Mouse (Mus musculus) kidney, adult 2 months (tissue): ENCODE measurements at regions not wholly inside any gene's neighbourhood (a gene's known extent, or its start where the extent isn't known, plus 50 kb on each side); places are given as distances from the start of the nearest gene placed in this dataset.

Experiments
- DNase-seq: peaks from one replicate; pipeline ENCODE4 v3.0.0; 2021
- H3K27ac ChIP-seq: fragments of 200-500 bp; 2 replicates; pipeline ENCODE4 v1.5.1; 2012; ENCODE audit warnings: low read depth, low read length, control low read depth, inconsistent platforms; ENCODE audit not compliant: insufficient read depth
- H3K27me3 ChIP-seq: fragments of 200-500 bp; replicated peaks from 2 replicates; pipeline ENCODE4 v1.6.1; 2012; ENCODE audit warnings: mild to moderate bottlenecking, moderate library complexity, low read length, inconsistent platforms; ENCODE audit not compliant: control insufficient read depth, insufficient read depth
- H3K36me3 ChIP-seq: fragments of 200-500 bp; 2 replicates; pipeline ENCODE4 v1.6.1; 2012; ENCODE audit warnings: mild to moderate bottlenecking, moderate library complexity, low read length, inconsistent platforms; ENCODE audit not compliant: control insufficient read depth, insufficient read depth
- H3K4me1 ChIP-seq: fragments of 200-500 bp; 2 replicates; pipeline ENCODE4 v1.6.1; 2011; ENCODE audit warnings: low read length; ENCODE audit not compliant: control insufficient read depth, insufficient read depth
- H3K4me3 ChIP-seq: fragments of 200-500 bp; 2 replicates; pipeline ENCODE4 v1.5.1; 2011; ENCODE audit warnings: mild to moderate bottlenecking, low read depth, low read length, control low read depth; ENCODE audit not compliant: insufficient read depth
- CTCF ChIP-seq: fragments of 200-500 bp; conservative IDR thresholded peaks from 2 replicates; pipeline ENCODE4 v1.5.1; 2011; ENCODE audit warnings: low read depth, mild to moderate bottlenecking, control low read depth, low read length, moderate library complexity, mixed read lengths; ENCODE audit not compliant: insufficient read depth, insufficient read length
- POLR2A ChIP-seq: fragments of 200-500 bp; IDR thresholded peaks from one replicate; pipeline ENCODE4 v1.6.1; 2011; ENCODE audit warnings: low read depth, low read length, control low read depth
- WGBS: fragments of 180-500 bp; shearing (Covaris S2); methylation state at CpG from one replicate; pipeline ENCODE4 v1.1.7; 2018; 5-methylcytosine and 5-hydroxymethylcytosine counted together

DNA sequence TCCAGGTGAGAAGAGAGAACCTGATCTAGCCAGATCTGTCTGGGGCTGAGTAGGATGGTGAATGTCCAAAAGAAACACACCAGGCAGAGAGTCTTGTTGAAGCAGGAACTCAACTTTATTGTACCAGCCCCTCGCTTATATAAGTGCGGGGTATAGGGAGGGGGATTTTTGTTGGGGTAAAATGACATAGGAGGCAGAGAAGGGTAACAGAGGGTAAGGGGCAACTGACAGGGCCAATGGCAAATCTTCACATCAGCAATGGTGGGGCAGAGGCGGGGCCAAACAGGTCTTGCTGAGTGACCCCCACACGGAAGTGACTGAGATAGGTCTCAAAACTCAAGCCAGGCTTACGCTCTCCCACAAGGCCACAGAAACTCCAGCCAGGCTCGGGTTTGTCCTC lies 113.2 kb downstream of the Kdr start:
- DNase-seq = no peak
- no peaks in the 10 kb centered on the region for H3K4me1 ChIP-seq
- TF ChIP-seq POLR2A (no peak), CTCF (no peak)
- H3K27ac ChIP-seq = no peak overlapping the region
- no peaks in the 10 kb centered on the region for H3K27me3 ChIP-seq
- WGBS = 96% methylated on average over 6 of the region's 6 CpGs
- no peak overlapping the region for H3K4me3 ChIP-seq
- no peaks in the 10 kb centered on the region for H3K36me3 ChIP-seq

DNA sequence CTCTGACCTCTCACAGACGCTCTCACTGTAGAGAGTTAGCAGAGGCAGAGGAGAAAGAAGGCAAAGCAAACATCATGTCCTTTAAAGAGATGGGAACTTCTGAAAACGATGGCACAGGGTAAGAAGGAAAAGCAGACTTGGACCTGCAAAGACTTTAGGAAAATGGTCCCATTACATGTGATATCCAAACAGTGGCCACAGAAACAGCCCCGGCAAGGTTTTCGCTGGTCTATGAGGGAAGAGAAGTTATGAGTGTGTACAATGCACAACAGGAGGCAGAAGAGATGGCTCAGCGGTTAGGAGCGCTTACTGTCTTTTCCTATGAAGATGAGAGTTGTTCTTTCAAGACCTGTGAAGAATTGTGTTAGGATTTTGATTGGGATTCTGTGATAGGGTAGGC lies 114.9 kb downstream of the Kdr start:
- Histone ChIP-seq H3K36me3 (no peaks in the 10 kb centered on the region), H3K27me3 (no peaks in the 10 kb centered on the region), H3K4me1 (no peaks in the 10 kb centered on the region), H3K27ac (no peak overlapping the region), H3K4me3 (no peak overlapping the region)
- WGBS = 76% methylated on average over 6 of the region's 6 CpGs
- TF ChIP-seq CTCF (no peak), POLR2A (no peak)
- DNase-seq = no peak

DNA sequence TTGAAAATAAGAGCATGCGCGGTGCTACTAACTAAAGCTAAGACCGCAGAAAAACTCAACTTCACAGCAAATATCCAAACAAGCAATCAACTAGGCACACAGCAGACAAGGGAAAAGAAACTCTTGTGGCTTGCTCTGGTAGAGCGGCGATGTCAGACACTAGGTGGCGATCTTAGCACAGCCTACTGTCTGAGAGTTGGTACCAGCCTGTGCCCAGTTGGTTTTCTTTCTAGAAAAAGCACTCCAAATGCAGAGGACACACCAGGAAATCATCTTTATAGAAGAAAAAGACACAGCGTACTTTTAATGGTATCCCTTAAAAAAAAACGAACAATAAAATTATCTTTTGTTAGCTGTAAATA lies 115.6 kb downstream of the Kdr start:
- DNase-seq = peak; percentile 52
- no peak overlapping the region for H3K4me3 ChIP-seq
- H3K36me3 ChIP-seq = no peaks in the 10 kb centered on the region
- H3K27me3 ChIP-seq = no peaks in the 10 kb centered on the region
- no peaks in the 10 kb centered on the region for H3K4me1 ChIP-seq
- H3K27ac ChIP-seq = no peak overlapping the region
- WGBS = 21% methylated on average over 8 of the region's 8 CpGs
- no peak for TF ChIP-seq POLR2A
- TF ChIP-seq CTCF = peak; percentile 87

DNA sequence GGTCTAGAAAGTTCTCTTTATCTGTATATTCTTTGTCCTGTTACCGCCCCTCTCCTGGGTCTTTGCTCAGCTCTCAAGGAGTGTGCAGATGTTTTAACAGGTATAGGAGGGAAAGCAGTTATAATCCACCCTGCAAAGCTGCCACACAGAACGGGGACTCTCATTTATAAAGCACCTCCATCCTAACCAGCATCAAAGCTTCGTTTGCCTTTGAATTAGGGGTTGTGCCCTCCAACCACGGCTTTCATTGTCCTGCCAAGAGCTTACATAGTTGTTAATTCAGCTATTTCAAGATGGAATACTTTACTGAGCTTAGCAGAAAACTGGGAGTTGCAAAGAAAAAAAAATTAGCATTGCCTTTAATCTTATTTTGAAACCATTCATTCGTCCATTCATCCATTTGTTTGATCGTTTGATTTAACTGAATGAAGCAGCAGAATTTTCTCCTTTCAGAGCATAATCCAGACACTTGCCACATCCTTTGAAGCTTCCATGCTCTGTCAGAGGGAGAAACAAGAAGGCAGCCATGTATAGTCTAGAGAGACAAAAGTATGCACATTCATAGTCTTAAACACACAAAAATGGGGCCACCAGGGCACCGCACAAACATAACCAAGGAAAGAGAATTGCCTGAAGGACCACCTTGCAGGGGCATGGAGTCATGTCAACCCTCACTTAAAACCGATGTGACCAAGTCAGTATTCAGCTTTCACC lies 116.2 kb downstream of the Kdr start:
- TF ChIP-seq CTCF (no peak), POLR2A (no peak)
- DNase-seq = no peak
- H3K27ac ChIP-seq = no peak overlapping the region
- H3K27me3 ChIP-seq = no peaks in the 10 kb centered on the region
- H3K4me1 ChIP-seq = no peaks in the 10 kb centered on the region
- H3K36me3 ChIP-seq = no peaks in the 10 kb centered on the region
- 47% methylated on average over 8 of the region's 8 CpGs for WGBS
- H3K4me3 ChIP-seq = no peak overlapping the region

DNA sequence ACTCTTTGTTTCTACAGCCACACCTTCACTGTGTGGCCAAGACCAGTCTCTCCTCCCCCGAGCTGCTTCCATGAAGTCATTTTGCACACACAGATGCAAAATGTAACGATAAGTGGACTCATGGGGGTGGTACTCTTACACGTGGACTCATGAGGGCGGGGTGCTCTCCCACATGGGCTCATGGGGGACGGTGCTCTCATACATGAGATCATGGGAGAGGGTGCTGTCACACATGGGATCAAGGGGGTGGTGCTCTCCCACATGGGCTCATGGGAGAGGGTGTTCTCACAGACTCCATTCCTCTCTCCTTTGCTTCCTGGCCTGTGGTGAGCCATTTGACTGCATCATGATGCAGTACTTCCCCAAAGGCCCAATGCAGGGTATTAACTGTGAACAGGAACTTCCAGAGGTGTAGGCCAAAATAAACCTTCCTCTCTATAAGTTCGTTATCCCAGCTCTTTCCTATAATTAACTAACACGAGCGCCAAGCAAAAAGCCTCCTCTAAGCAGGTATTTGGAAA lies 118.9 kb downstream of the Kdr start:
- no peak for DNase-seq
- H3K36me3 ChIP-seq = no peaks in the 10 kb centered on the region
- H3K4me3 ChIP-seq = no peak overlapping the region
- 86% methylated on average over 8 of the region's 8 CpGs for WGBS
- no peak overlapping the region for H3K27ac ChIP-seq
- no peaks in the 10 kb centered on the region for H3K27me3 ChIP-seq
- no peak for TF ChIP-seq CTCF
- TF ChIP-seq POLR2A = no peak
- no peaks in the 10 kb centered on the region for H3K4me1 ChIP-seq

DNA sequence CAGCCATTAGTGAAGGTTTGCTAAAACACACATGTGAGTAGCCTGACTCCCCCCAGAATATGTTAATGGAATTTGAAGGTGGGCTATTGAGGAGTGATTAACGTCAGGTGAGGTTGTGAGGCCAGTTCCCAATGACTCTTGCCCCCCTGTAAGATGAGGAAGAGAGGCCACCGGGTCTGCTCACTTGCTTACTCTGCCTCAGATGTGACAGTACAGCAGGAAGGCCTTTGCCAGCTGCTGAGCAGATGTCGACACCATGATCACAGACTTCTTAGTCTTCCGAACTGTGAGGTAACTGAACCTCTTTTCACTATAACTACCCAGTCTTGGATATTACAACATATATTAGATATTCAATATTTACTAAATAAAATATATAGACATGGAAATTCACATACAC lies 127.4 kb downstream of the Kdr start:
- WGBS = 73% methylated on average over 4 of the region's 4 CpGs
- DNase-seq = no peak
- Histone ChIP-seq H3K36me3 (no peaks in the 10 kb centered on the region), H3K27ac (no peak overlapping the region), H3K4me3 (no peak overlapping the region), H3K4me1 (no peaks in the 10 kb centered on the region), H3K27me3 (no peaks in the 10 kb centered on the region)
- TF ChIP-seq POLR2A (no peak), CTCF (no peak)

DNA sequence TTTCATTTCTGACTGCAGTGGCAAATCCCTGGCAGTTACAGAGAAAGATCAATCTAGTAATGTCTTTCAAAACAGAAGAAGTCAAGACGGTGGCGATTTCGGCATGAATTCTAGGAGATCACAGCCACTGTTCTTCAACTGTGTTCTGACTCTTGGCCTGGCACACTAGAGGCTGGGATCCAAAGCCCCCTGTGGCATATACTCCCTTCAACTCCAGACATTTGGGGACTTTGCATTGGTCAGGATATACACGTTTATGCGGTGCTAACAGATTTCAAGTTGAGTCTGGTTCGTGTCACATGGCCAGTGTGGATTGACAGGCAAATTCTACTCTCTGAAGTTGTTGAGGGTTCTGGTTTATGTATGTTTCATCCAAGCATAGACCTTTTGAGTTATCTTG lies 130.3 kb downstream of the Kdr start:
- no peak overlapping the region for H3K27ac ChIP-seq
- 94% methylated on average over 6 of the region's 6 CpGs for WGBS

More for the DNA sequence above, 130.3 kb downstream of the Kdr start:
- no peak for TF ChIP-seq CTCF
- no peak for TF ChIP-seq POLR2A
- no peak overlapping the region for H3K4me3 ChIP-seq
- no peaks in the 10 kb centered on the region for H3K4me1 ChIP-seq
- no peaks in the 10 kb centered on the region for H3K36me3 ChIP-seq
- no peaks in the 10 kb centered on the region for H3K27me3 ChIP-seq
- no peak for DNase-seq
